ENCODE assay signal across 11 mouse cellular contexts in the genomic region with DNA sequence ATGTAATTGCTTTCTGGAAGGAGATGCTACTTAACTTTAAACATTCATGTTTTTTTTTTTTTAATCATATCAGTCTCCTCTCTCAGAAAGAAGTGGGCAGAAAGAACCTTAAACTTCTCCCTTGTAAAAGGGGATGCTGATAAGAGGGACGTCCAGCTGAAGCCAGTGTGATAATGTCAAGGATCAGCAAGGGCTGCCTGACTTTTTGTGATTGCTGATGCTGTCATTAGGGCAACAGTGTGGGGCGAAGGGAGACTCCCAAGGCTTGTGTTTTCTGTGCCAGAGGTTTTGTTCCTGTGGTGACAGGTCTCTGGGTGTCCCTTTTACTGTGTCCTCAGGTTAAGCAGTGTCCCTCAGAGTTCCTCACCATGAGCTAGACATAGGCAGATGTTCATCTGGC.
DNase-seq lines count a peak whose midpoint lies in the region; ATAC-seq and TF ChIP-seq lines count a peak whose summit lies in the region.
"Had no signal": no experiment of that assay in that cellular context is flagged by ENCODE, and none has a peak within 500 bp of the region (broad histone marks: within the 10 kb centered on the region; RNA-seq: fewer than 3 reads in every experiment).

No protein-coding gene starts in this region.

- peak; percentile 89 for ATAC-seq in G1E (ENCODE audit: extremely low read depth, insufficient number of reproducible peaks, low FRiP score, poor library complexity, severe bottlenecking)
- peak; percentile 33; the same call in 1 of the 2 replicates for ATAC-seq in megakaryocyte, adult 5-6 weeks (ENCODE audit: poor library complexity, severe bottlenecking)

- H3K27ac ChIP-seq in heart, embryonic 10.5 days = peak overlapping the region; percentile 73; the same call in 1 of the 2 replicates
- no peak overlapping the region for H3K27ac ChIP-seq in embryonic facial prominence, embryonic 10.5 days (replicated peaks)
- H3K27ac ChIP-seq: limb, embryonic 13.5 days had no signal

- H3K4me3 ChIP-seq in heart, embryonic 10.5 days = no peak overlapping the region
- H3K4me3 ChIP-seq in G1E (ENCODE audit: low read depth, low read length) = peak overlapping the region; percentile 59; the same call in 1 of the 2 replicates
- no peak overlapping the region for H3K4me3 ChIP-seq in embryonic facial prominence, embryonic 10.5 days
- H3K4me3 ChIP-seq: limb, embryonic 13.5 days had no signal

- no peaks in the 10 kb centered on the region for H3K27me3 ChIP-seq in heart, embryonic 10.5 days (ENCODE audit: insufficient read depth, poor library complexity, severe bottlenecking)
- no peaks in the 10 kb centered on the region for H3K27me3 ChIP-seq in G1E (ENCODE audit: insufficient read depth, low read length)
- H3K27me3 ChIP-seq in embryonic facial prominence, embryonic 10.5 days (replicated peaks; ENCODE audit: low read depth, poor library complexity, severe bottlenecking) = no peaks in the 10 kb centered on the region

- 8% methylated on average over 2 of the region's 2 CpGs for WGBS in heart, embryonic 10.5 days
- WGBS in embryonic facial prominence, embryonic 10.5 days = 71% methylated on average over 2 of the region's 2 CpGs

- TF ChIP-seq CTCF in G1E (IDR thresholded peaks at IDR 0.05; ENCODE audit: low read depth, low read length) = no peak

- H3K9me3 ChIP-seq in heart, embryonic 10.5 days = no peaks in the 10 kb centered on the region
- no peaks in the 10 kb centered on the region for H3K9me3 ChIP-seq in G1E (replicated peaks)
- no peaks in the 10 kb centered on the region for H3K9me3 ChIP-seq in embryonic facial prominence, embryonic 10.5 days
- H3K9me3 ChIP-seq: limb, embryonic 13.5 days had no signal

- peaks cover 14% of the 10 kb centered on the region for H3K4me1 ChIP-seq in heart, embryonic 10.5 days
- H3K4me1 ChIP-seq in G1E (ENCODE audit: insufficient read depth, low read depth, low read length) = peaks cover 58% of the 10 kb centered on the region
- peaks cover 6% of the 10 kb centered on the region for H3K4me1 ChIP-seq in embryonic facial prominence, embryonic 10.5 days

- intact Hi-C loops in heart, postnatal 36 days (cut with DNase I) = no loop called here

- no peaks in the 10 kb centered on the region for H3K36me3 ChIP-seq in heart, embryonic 10.5 days
- no peaks in the 10 kb centered on the region for H3K36me3 ChIP-seq in G1E (replicated peaks)
- no peaks in the 10 kb centered on the region for H3K36me3 ChIP-seq in embryonic facial prominence, embryonic 10.5 days (replicated peaks)
- H3K36me3 ChIP-seq: limb, embryonic 13.5 days had no signal

- DNase-seq in heart, embryonic 10.5 days (ENCODE audit: low spot score) = peak; percentile 92
- DNase-seq in heart, postnatal 36 days = no peak
- peak; percentile 56 for DNase-seq in G1E (ENCODE audit: low spot score)
- peak; percentile 91 for DNase-seq in c-Kit-positive CD71-positive TER-119-positive erythroid progenitor cells, embryonic 14.5 days (ENCODE audit: low spot score)
- DNase-seq in embryonic facial prominence, embryonic 10.5 days (ENCODE audit: low spot score) = no peak
- no peak for DNase-seq in kidney, postnatal 14 days
- no peak for DNase-seq in cerebellum, adult 11-12 months
- DNase-seq: right cerebral cortex, postnatal 25 days; thymus, postnatal 14 days had no signal

Comparison
In these comparisons a context has a peak if more than half of its experiments do, and no peak if none do; other contexts are left out.
1. DNase-seq: peak in heart, embryonic 10.5 days (single experiment), G1E (single experiment) and c-Kit-positive CD71-positive TER-119-positive erythroid progenitor cells, embryonic 14.5 days (single experiment); none in heart, postnatal 36 days (0 of 2), embryonic facial prominence, embryonic 10.5 days (single experiment), kidney, postnatal 14 days (single experiment) and cerebellum, adult 11-12 months (single experiment).